Mouse (Mus musculus) gastrocnemius, adult 2 months (tissue): ENCODE data around the gene Irf3. TPM values are rescaled to one million over a fixed set of nuclear protein-coding genes. Genes with fewer than 3 reads are reported as not detected.
A peak's percentile ranks its signal among the peaks of the same experiment; 100 is the strongest.

Source experiments
- DNase-seq: peaks from one replicate; pipeline ENCODE4 v3.0.0; 2022
- H3K27ac ChIP-seq: fragments of 200-600 bp; 2 replicates; pipeline ENCODE4 v1.8.1; 2022; ENCODE audit warnings: mild to moderate bottlenecking
- H3K4me3 ChIP-seq: fragments of 200-600 bp; 2 replicates; pipeline ENCODE4 v1.8.1; 2022; ENCODE audit warnings: mild to moderate bottlenecking, moderate library complexity
- CTCF ChIP-seq: fragments of 200-600 bp; IDR thresholded peaks from 2 replicates; pipeline ENCODE4 v1.8.1; 2022; ENCODE audit warnings: antibody characterized with exemption, mild to moderate bottlenecking, moderate library complexity
- intact Hi-C: fragments of 180-260 bp; cut with DNase I; formaldehyde crosslinking; loops from one replicate; pipeline ENCODE4 v1.15.1; 2025
- long read RNA-seq, 2 experiments: library from polyadenylated mRNA; stranded (forward); transcript quantifications; one replicate each; pipeline ENCODE4 v2.0.0; 2021
- total RNA-seq, 2 experiments: library from RNA; stranded (reverse); gene quantifications; 2 replicates each; pipeline ENCODE4 v1.2.3; 2021

Gene Irf3
- 10 to 100 TPM; 18.4 to 18.9 TPM for total RNA-seq
- long read RNA-seq, experiment 1, transcript Irf3-201 (8 exons, 2,031 nt), result major isoform, 5 of 9 reads
- long read RNA-seq, experiment 1, partial matches to known transcripts, result 2 of 9 reads
- long read RNA-seq, experiment 1, other reads (novel, unspliced or antisense), result 1 of 9 reads
- long read RNA-seq, experiment 2, transcript Irf3-201 (8 exons, 2,031 nt), result major isoform, 6 of 10 reads
- long read RNA-seq, experiment 2, partial matches to known transcripts, result 4 of 10 reads
- long read RNA-seq, experiment 2, other reads (novel, unspliced or antisense), result 0 of 10 reads

- Histone ChIP-seq H3K27ac (peak within 1 kb of the TSS; percentile 96), H3K4me3 (peak within 1 kb of the TSS; percentile 75)
- DNase-seq, result peak; percentile 97
- TF ChIP-seq CTCF, result no peak
- intact Hi-C loops, result no loop called here
Observed at GRCm38 (mm10) chr7:44997231-44997939, at the start of gene Irf3. TSS of gene Irf3 (plus strand) at chr7:44997648.

- H3K4me3 ChIP-seq, result no peak overlapping the region
- intact Hi-C loops, result loop anchor here (10.0 kb wide), 1 partner anchor 205 kb away; the partner anchor contains the start of gene Vrk3
- TF ChIP-seq CTCF, result no peak
- no peak overlapping the region for H3K27ac ChIP-seq
- DNase-seq, result no peak
Observed at GRCm38 (mm10) chr7:44949922-44950321, 47.5 kb upstream of the Irf3 start.

GRCm38 (mm10) chr7:44951960-44952359 lies 45.5 kb upstream of the Irf3 start:
- Histone ChIP-seq H3K4me3 (peak overlapping the region; percentile 87), H3K27ac (peak overlapping the region; percentile 85)
- intact Hi-C loops, result loop anchor here (2.0 to 10.0 kb wide), 2 partner anchors 23 to 207 kb away; partner anchors contain the start of genes Ap2a1 and Vrk3
- no peak for TF ChIP-seq CTCF
- DNase-seq, result peak; percentile 81

GRCm38 (mm10) chr7:44952611-44953306 lies 44.7 kb upstream of the Irf3 start:
- intact Hi-C loops, result loop anchor here (2.0 to 10.0 kb wide), 2 partner anchors 24 to 208 kb away; partner anchors contain the start of genes Ap2a1 and Vrk3
- TF ChIP-seq CTCF, result no peak
- DNase-seq, result peak; percentile 95
- Histone ChIP-seq H3K27ac (peak overlapping the region; percentile 85), H3K4me3 (peak overlapping the region; percentile 87)

GRCm38 (mm10) chr7:44953561-44953960 lies 43.9 kb upstream of the Irf3 start:
- H3K4me3 ChIP-seq, result no peak overlapping the region
- TF ChIP-seq CTCF, result no peak
- intact Hi-C loops, result loop anchor here (2.0 to 10.0 kb wide), 2 partner anchors 25 to 209 kb away; partner anchors contain the start of genes Ap2a1 and Vrk3
- H3K27ac ChIP-seq, result peak overlapping the region; percentile 58; the same call in 1 of the 2 replicates
- DNase-seq, result no peak

GRCm38 (mm10) chr7:44954091-44954885 lies 43.2 kb upstream of the Irf3 start:
- intact Hi-C loops, result loop anchor here (10.0 kb wide), 1 partner anchor 209 kb away; the partner anchor contains the start of gene Vrk3
- peak overlapping the region; percentile 58 for H3K27ac ChIP-seq
- TF ChIP-seq CTCF, result no peak
- DNase-seq, result no peak
- H3K4me3 ChIP-seq, result no peak overlapping the region

GRCm38 (mm10) chr7:44955628-44956027 lies 41.8 kb upstream of the Irf3 start:
- no peak for DNase-seq
- intact Hi-C loops, result loop anchor here (5.0 to 10.0 kb wide), 2 partner anchors 58 to 211 kb away; partner anchors contain the start of genes Fuz and Vrk3

GRCm38 (mm10) chr7:44956266-44956665 lies 41.2 kb upstream of the Irf3 start:
- DNase-seq, result peak; percentile 21
- TF ChIP-seq CTCF, result no peak
- intact Hi-C loops, result loop anchor here (5.0 to 10.0 kb wide), 2 partner anchors 59 to 211 kb away; partner anchors contain the start of genes Fuz and Vrk3
- Histone ChIP-seq H3K27ac (peak overlapping the region; percentile 79; the same call in 1 of the 2 replicates), H3K4me3 (no peak overlapping the region)

More at GRCm38 (mm10) chr7:44955628-44956027, 41.8 kb upstream of the Irf3 start:
- Histone ChIP-seq H3K27ac (no peak overlapping the region), H3K4me3 (no peak overlapping the region)
- TF ChIP-seq CTCF, result peak; percentile 81

- TF ChIP-seq CTCF, result no peak
- Histone ChIP-seq H3K27ac (peak overlapping the region; percentile 79), H3K4me3 (peak overlapping the region; percentile 9; the same call in 1 of the 2 replicates)
- intact Hi-C loops, result loop anchor here (5.0 to 10.0 kb wide), 2 partner anchors 60 to 213 kb away; partner anchors contain the start of genes Fuz and Vrk3
- peak; percentile 84 for DNase-seq
Observed at GRCm38 (mm10) chr7:44957183-44957835, 40.1 kb upstream of the Irf3 start.

- intact Hi-C loops, result loop anchor here (5.0 to 10.0 kb wide), 2 partner anchors 61 to 213 kb away; partner anchors contain the start of genes Fuz and Vrk3
- TF ChIP-seq CTCF, result peak; percentile 81
- peak overlapping the region; percentile 79 for H3K27ac ChIP-seq
- peak; percentile 65 for DNase-seq
- H3K4me3 ChIP-seq, result no peak overlapping the region
Observed at GRCm38 (mm10) chr7:44958208-44958607, 39.2 kb upstream of the Irf3 start.

GRCm38 (mm10) chr7:44959281-44959680 lies 38.2 kb upstream of the Irf3 start:
- no peak for TF ChIP-seq CTCF
- Histone ChIP-seq H3K27ac (no peak overlapping the region), H3K4me3 (no peak overlapping the region)
- no peak for DNase-seq
- intact Hi-C loops, result loop anchor here (5.0 to 10.0 kb wide), 2 partner anchors 62 to 214 kb away; partner anchors contain the start of genes Fuz and Vrk3
